Mouse (Mus musculus) large intestine, adult 2 months (tissue): ENCODE measurements around the gene 1110008P14Rik. TPM values are rescaled to one million over a fixed set of nuclear protein-coding genes. Genes with fewer than 3 reads are reported as not detected.

ENCODE experiments used
- DNase-seq: peaks from one replicate; pipeline ENCODE4 v3.0.0-alpha.2; 2012; ENCODE audit warnings: low read depth, low spot score
- WGBS: fragments of 180-500 bp; shearing (Covaris S2); methylation state at CpG from one replicate; pipeline ENCODE4 v1.1.7; 2018; 5-methylcytosine and 5-hydroxymethylcytosine counted together
- polyA plus RNA-seq: library from polyadenylated mRNA; depleted of rRNA; stranded (reverse); fragments of >200 nt; gene quantifications from 2 replicates; pipeline ENCODE4 v1.2.3, GENCODE M21; 2012

The 1110008P14Rik gene
- polyA plus RNA-seq, 1 experiment, result 103 TPM

GRCm38 (mm10) chr2:32412742-32413531, 31.2 kb upstream of the 1110008P14Rik start:
- WGBS, result 74% methylated on average over 6 of the region's 6 CpGs
- DNase-seq, result no peak

GRCm38 (mm10) chr2:32411407-32411806, 29.7 kb upstream of the 1110008P14Rik start:
- 86% methylated on average over 7 of the region's 7 CpGs for WGBS
- no peak for DNase-seq

GRCm38 (mm10) chr2:32408429-32409424, 27.0 kb upstream of the 1110008P14Rik start:
- no peak for DNase-seq
- WGBS, result 60% methylated on average over 25 of the region's 25 CpGs

- 74% methylated on average over 7 of the region's 7 CpGs for WGBS
Measured at GRCm38 (mm10) chr2:32407144-32407824, 25.5 kb upstream of the 1110008P14Rik start.

GRCm38 (mm10) chr2:32404663-32405062, 22.9 kb upstream of the 1110008P14Rik start:
- DNase-seq, result peak; percentile 100
- 20% methylated on average over 2 of the region's 2 CpGs for WGBS

More at GRCm38 (mm10) chr2:32407144-32407824, 25.5 kb upstream of the 1110008P14Rik start:
- no peak for DNase-seq

GRCm38 (mm10) chr2:32396695-32397094, 15.0 kb upstream of the 1110008P14Rik start:
- DNase-seq, result no peak
- WGBS, result 0% methylated on average over 15 of the region's 15 CpGs

GRCm38 (mm10) chr2:32395946-32396621, 14.3 kb upstream of the 1110008P14Rik start:
- WGBS, result under 1% methylated on average over 59 of the region's 59 CpGs
- DNase-seq, result peak; percentile 84

GRCm38 (mm10) chr2:32395484-32395945, 13.8 kb upstream of the 1110008P14Rik start, which contains the start of gene Ptges2:
Gene Ptges2 (plus strand): TSS chr2:32395896.
- peak; percentile 85 for DNase-seq
- WGBS, result under 1% methylated on average over 31 of the region's 31 CpGs

- whole genome bisulfite sequencing, result 1% methylated on average over 8 of the region's 8 CpGs
- no peak for DNase-seq
Measured at GRCm38 (mm10) chr2:32394973-32395372, 13.2 kb upstream of the 1110008P14Rik start.

GRCm38 (mm10) chr2:32392063-32392462, 10.3 kb upstream of the 1110008P14Rik start:
- DNase-seq, result no peak
- 67% methylated on average over 5 of the region's 5 CpGs for WGBS

GRCm38 (mm10) chr2:32390871-32391270, 9.1 kb upstream of the 1110008P14Rik start:
- WGBS, result 75% methylated on average over 8 of the region's 8 CpGs
- no peak for DNase-seq

- WGBS, result 79% methylated on average over 2 of the region's 2 CpGs
- no peak for DNase-seq
Measured at GRCm38 (mm10) chr2:32389157-32389556, 7.4 kb upstream of the 1110008P14Rik start.

- DNase-seq, result no peak
- WGBS, result 44% methylated on average over 5 of the region's 5 CpGs
Measured at GRCm38 (mm10) chr2:32387706-32388490, 6.2 kb upstream of the 1110008P14Rik start, which contains the start of gene Lcn2. Gene Lcn2 (minus strand): TSS chr2:32388252.

- DNase-seq, result no peak
- WGBS, result 73% methylated on average over 2 of the region's 2 CpGs
Measured at GRCm38 (mm10) chr2:32382689-32383088, 951 bp upstream of the 1110008P14Rik start.

GRCm38 (mm10) chr2:32381141-32381774, 480 bp downstream of the 1110008P14Rik start:
- WGBS, result under 1% methylated on average over 27 of the region's 27 CpGs
- DNase-seq, result no peak

GRCm38 (mm10) chr2:32380001-32380500, 1.7 kb downstream of the 1110008P14Rik start:
- no peak for DNase-seq

GRCm38 (mm10) chr2:32376963-32377362, 4.8 kb downstream of the 1110008P14Rik start:
- WGBS, result 94% methylated on average over 10 of the region's 10 CpGs

More at GRCm38 (mm10) chr2:32380001-32380500, 1.7 kb downstream of the 1110008P14Rik start:
- 76% methylated on average over 7 of the region's 7 CpGs for WGBS

More at GRCm38 (mm10) chr2:32376963-32377362, 4.8 kb downstream of the 1110008P14Rik start:
- no peak for DNase-seq
